Mouse (Mus musculus): ENCODE measurements around the gene Chst11. TPM values are rescaled to one million over a fixed set of nuclear protein-coding genes. Genes with fewer than 3 reads are reported as not detected.

The Chst11 gene
- polyA plus RNA-seq, 1 experiment = 5.2 TPM

GRCm38 (mm10) chr10:83017760-83018498 lies 32.6 kb downstream of the Chst11 start:
- H3K27me3 ChIP-seq (ENCODE audit: control insufficient read depth, insufficient read depth, low read length, poor library complexity, severe bottlenecking) = no peaks in the 10 kb centered on the region
- no peak overlapping the region for H3K4me3 ChIP-seq (ENCODE audit: low read depth, low read length)
- no peaks in the 10 kb centered on the region for H3K36me3 ChIP-seq (ENCODE audit: control insufficient read depth, insufficient read depth, low read length, poor library complexity, severe bottlenecking)
- H3K27ac ChIP-seq (ENCODE audit: insufficient read depth, low read length) = no peak overlapping the region
- TF ChIP-seq EP300 (IDR thresholded peaks at IDR 0.05; ENCODE audit: insufficient read depth, low read depth, low read length) = no peak
- TF ChIP-seq CTCF (IDR thresholded peaks at IDR 0.05; ENCODE audit: low read depth, low read length) = no peak
- H3K9me3 ChIP-seq (replicated peaks; ENCODE audit: control insufficient read depth, insufficient read depth, low read length, poor library complexity, severe bottlenecking) = no peaks in the 10 kb centered on the region
- no peak overlapping the region for H3K9ac ChIP-seq (ENCODE audit: low read depth, poor library complexity, severe bottlenecking)
- no peaks in the 10 kb centered on the region for H3K4me1 ChIP-seq (ENCODE audit: control insufficient read depth, insufficient read depth, low read length)

GRCm38 (mm10) chr10:83018521-83018920 lies 33.2 kb downstream of the Chst11 start:
- H3K4me3 ChIP-seq (ENCODE audit: low read depth, low read length) = no peak overlapping the region
- no peak overlapping the region for H3K27ac ChIP-seq (ENCODE audit: insufficient read depth, low read length)
- no peaks in the 10 kb centered on the region for H3K36me3 ChIP-seq (ENCODE audit: control insufficient read depth, insufficient read depth, low read length, poor library complexity, severe bottlenecking)
- no peaks in the 10 kb centered on the region for H3K9me3 ChIP-seq (replicated peaks; ENCODE audit: control insufficient read depth, insufficient read depth, low read length, poor library complexity, severe bottlenecking)
- H3K4me1 ChIP-seq (ENCODE audit: control insufficient read depth, insufficient read depth, low read length) = no peaks in the 10 kb centered on the region
- TF ChIP-seq POLR2A (IDR thresholded peaks at IDR 0.05; ENCODE audit: insufficient read depth, low read length) = no peak
- TF ChIP-seq CTCF (IDR thresholded peaks at IDR 0.05; ENCODE audit: low read depth, low read length) = no peak
- TF ChIP-seq EP300 (IDR thresholded peaks at IDR 0.05; ENCODE audit: insufficient read depth, low read depth, low read length) = no peak
- H3K27me3 ChIP-seq (ENCODE audit: control insufficient read depth, insufficient read depth, low read length, poor library complexity, severe bottlenecking) = no peaks in the 10 kb centered on the region
- no peak overlapping the region for H3K9ac ChIP-seq (ENCODE audit: low read depth, poor library complexity, severe bottlenecking)

GRCm38 (mm10) chr10:83019497-83020270 lies 34.4 kb downstream of the Chst11 start:
- no peak overlapping the region for H3K27ac ChIP-seq (ENCODE audit: insufficient read depth, low read length)
- H3K9me3 ChIP-seq (replicated peaks; ENCODE audit: control insufficient read depth, insufficient read depth, low read length, poor library complexity, severe bottlenecking) = no peaks in the 10 kb centered on the region
- H3K4me1 ChIP-seq (ENCODE audit: control insufficient read depth, insufficient read depth, low read length) = no peaks in the 10 kb centered on the region
- no peak overlapping the region for H3K4me3 ChIP-seq (ENCODE audit: low read depth, low read length)
- no peaks in the 10 kb centered on the region for H3K27me3 ChIP-seq (ENCODE audit: control insufficient read depth, insufficient read depth, low read length, poor library complexity, severe bottlenecking)
- TF ChIP-seq POLR2A (IDR thresholded peaks at IDR 0.05; ENCODE audit: insufficient read depth, low read length) (no peak), EP300 (IDR thresholded peaks at IDR 0.05; ENCODE audit: insufficient read depth, low read depth, low read length) (no peak), CTCF (IDR thresholded peaks at IDR 0.05; ENCODE audit: low read depth, low read length) (no peak)
- H3K36me3 ChIP-seq (ENCODE audit: control insufficient read depth, insufficient read depth, low read length, poor library complexity, severe bottlenecking) = no peaks in the 10 kb centered on the region
- H3K9ac ChIP-seq (ENCODE audit: low read depth, poor library complexity, severe bottlenecking) = no peak overlapping the region

- H3K27me3 ChIP-seq (ENCODE audit: control insufficient read depth, insufficient read depth, low read length, poor library complexity, severe bottlenecking) = no peaks in the 10 kb centered on the region
- no peaks in the 10 kb centered on the region for H3K4me1 ChIP-seq (ENCODE audit: control insufficient read depth, insufficient read depth, low read length)
- no peak overlapping the region for H3K9ac ChIP-seq (ENCODE audit: low read depth, poor library complexity, severe bottlenecking)
- H3K36me3 ChIP-seq (ENCODE audit: control insufficient read depth, insufficient read depth, low read length, poor library complexity, severe bottlenecking) = no peaks in the 10 kb centered on the region
- no peak for TF ChIP-seq CTCF (IDR thresholded peaks at IDR 0.05; ENCODE audit: low read depth, low read length)
- no peak for TF ChIP-seq POLR2A (IDR thresholded peaks at IDR 0.05; ENCODE audit: insufficient read depth, low read length)
- no peak for TF ChIP-seq EP300 (IDR thresholded peaks at IDR 0.05; ENCODE audit: insufficient read depth, low read depth, low read length)
- no peaks in the 10 kb centered on the region for H3K9me3 ChIP-seq (replicated peaks; ENCODE audit: control insufficient read depth, insufficient read depth, low read length, poor library complexity, severe bottlenecking)
- no peak overlapping the region for H3K4me3 ChIP-seq (ENCODE audit: low read depth, low read length)
- H3K27ac ChIP-seq (ENCODE audit: insufficient read depth, low read length) = no peak overlapping the region
These were observed 37.3 kb downstream of the Chst11 start for GRCm38 (mm10) chr10:83022616-83023015.

GRCm38 (mm10) chr10:83026174-83026573 lies 40.9 kb downstream of the Chst11 start:
- H3K27me3 ChIP-seq (ENCODE audit: control insufficient read depth, insufficient read depth, low read length, poor library complexity, severe bottlenecking) = no peaks in the 10 kb centered on the region
- H3K27ac ChIP-seq (ENCODE audit: insufficient read depth, low read length) = no peak overlapping the region
- no peaks in the 10 kb centered on the region for H3K9me3 ChIP-seq (replicated peaks; ENCODE audit: control insufficient read depth, insufficient read depth, low read length, poor library complexity, severe bottlenecking)
- H3K4me3 ChIP-seq (ENCODE audit: low read depth, low read length) = no peak overlapping the region
- no peaks in the 10 kb centered on the region for H3K36me3 ChIP-seq (ENCODE audit: control insufficient read depth, insufficient read depth, low read length, poor library complexity, severe bottlenecking)
- TF ChIP-seq POLR2A (IDR thresholded peaks at IDR 0.05; ENCODE audit: insufficient read depth, low read length) (no peak), EP300 (IDR thresholded peaks at IDR 0.05; ENCODE audit: insufficient read depth, low read depth, low read length) (no peak), CTCF (IDR thresholded peaks at IDR 0.05; ENCODE audit: low read depth, low read length) (no peak)
- H3K9ac ChIP-seq (ENCODE audit: low read depth, poor library complexity, severe bottlenecking) = no peak overlapping the region
- no peaks in the 10 kb centered on the region for H3K4me1 ChIP-seq (ENCODE audit: control insufficient read depth, insufficient read depth, low read length)

- Histone ChIP-seq H3K27ac (ENCODE audit: insufficient read depth, low read length) (no peak overlapping the region), H3K36me3 (ENCODE audit: control insufficient read depth, insufficient read depth, low read length, poor library complexity, severe bottlenecking) (no peaks in the 10 kb centered on the region), H3K4me3 (ENCODE audit: low read depth, low read length) (no peak overlapping the region), H3K9ac (ENCODE audit: low read depth, poor library complexity, severe bottlenecking) (no peak overlapping the region), H3K4me1 (ENCODE audit: control insufficient read depth, insufficient read depth, low read length) (no peaks in the 10 kb centered on the region), H3K9me3 (replicated peaks; ENCODE audit: control insufficient read depth, insufficient read depth, low read length, poor library complexity, severe bottlenecking) (no peaks in the 10 kb centered on the region), H3K27me3 (ENCODE audit: control insufficient read depth, insufficient read depth, low read length, poor library complexity, severe bottlenecking) (no peaks in the 10 kb centered on the region)
- no peak for TF ChIP-seq EP300 (IDR thresholded peaks at IDR 0.05; ENCODE audit: insufficient read depth, low read depth, low read length)
- TF ChIP-seq POLR2A (IDR thresholded peaks at IDR 0.05; ENCODE audit: insufficient read depth, low read length) = no peak
- no peak for TF ChIP-seq CTCF (IDR thresholded peaks at IDR 0.05; ENCODE audit: low read depth, low read length)
These were observed 42.4 kb downstream of the Chst11 start for GRCm38 (mm10) chr10:83027673-83028072.

Measured in ES-Bruce4 (cell line).